Mouse (Mus musculus) myocyte (in vitro differentiated cells): ENCODE data around the gene Cdkn2a.

Experiments used
- CEBPB ChIP-seq: IDR thresholded peaks from 2 replicates; pipeline ENCODE4 v1.6.1; 2011; ENCODE audit warnings: mild to moderate bottlenecking, moderate library complexity; ENCODE audit not compliant: poor library complexity, insufficient read depth, severe bottlenecking
- E2F4 ChIP-seq: IDR thresholded peaks from one replicate; pipeline ENCODE4 v1.6.1; 2011; ENCODE audit warnings: mild to moderate bottlenecking, control low read depth, moderate library complexity; ENCODE audit not compliant: insufficient read depth
- MAX ChIP-seq: IDR thresholded peaks from one replicate; pipeline ENCODE4 v1.6.1; 2011; ENCODE audit warnings: low read depth, mild to moderate bottlenecking, control low read depth
- MYOD1 ChIP-seq, 3 experiments: IDR thresholded peaks; one replicate each; pipeline ENCODE4 v1.6.1; 2011; ENCODE audit warnings: control low read depth in 2 of 3, low read depth in 2 of 3, mild to moderate bottlenecking in 2 of 3, moderate library complexity in 1 of 3; ENCODE audit not compliant: insufficient read length in 2 of 3, control insufficient read depth in 1 of 3
- MYOG ChIP-seq, 3 experiments: IDR thresholded peaks; one replicate each; pipeline ENCODE4 v1.6.1; 2011; ENCODE audit warnings: control low read depth in 2 of 3, low read depth in 2 of 3, mild to moderate bottlenecking in 2 of 3; ENCODE audit not compliant: insufficient read length in 2 of 3, control insufficient read depth in 1 of 3, insufficient read depth in 1 of 3
- POLR2A ChIP-seq: IDR thresholded peaks from one replicate; pipeline ENCODE4 v1.6.1; 2011; ENCODE audit warnings: low read depth, mild to moderate bottlenecking, control low read depth, moderate library complexity; ENCODE audit not compliant: insufficient read length
- POLR2AphosphoS2 ChIP-seq: IDR thresholded peaks from one replicate; pipeline ENCODE4 v1.6.1; 2011; ENCODE audit warnings: low read depth, control low read depth; ENCODE audit not compliant: insufficient read length
- TCF12 ChIP-seq: IDR thresholded peaks from one replicate; pipeline ENCODE4 v1.6.1; 2011; ENCODE audit warnings: mild to moderate bottlenecking, control low read depth; ENCODE audit not compliant: poor library complexity, insufficient read depth, severe bottlenecking
- USF1 ChIP-seq: IDR thresholded peaks from one replicate; pipeline ENCODE4 v1.6.1; 2011; ENCODE audit warnings: low read depth, mild to moderate bottlenecking, control low read depth, moderate library complexity

DNA sequence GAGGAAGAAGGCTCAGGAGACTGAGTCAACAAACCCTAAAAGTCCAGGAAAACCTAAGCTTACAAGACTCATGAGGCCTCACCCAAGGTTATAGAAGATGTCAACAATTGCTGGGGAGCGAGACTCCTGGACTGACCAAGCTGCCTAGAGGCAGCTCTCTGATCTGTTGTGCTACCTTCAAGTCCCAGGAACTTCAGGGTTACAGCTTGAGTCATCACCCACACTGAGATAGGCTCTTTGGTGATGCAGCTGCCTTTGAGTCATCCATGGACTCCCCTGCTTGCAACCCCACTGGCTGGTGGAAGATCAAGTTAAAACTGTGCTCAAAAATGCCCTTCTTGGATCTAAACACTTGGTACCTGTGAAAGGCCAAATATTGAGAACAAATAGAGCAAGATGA lies 36.7 kb downstream of the Cdkn2a start:
- TF ChIP-seq POLR2A (no peak), E2F4 (no peak), USF1 (no peak), MYOG (IDR thresholded peaks at IDR 0.05; ENCODE audit: control insufficient read depth in 1 of 3, insufficient read depth in 1 of 3, insufficient read length in 2 of 3, low read depth in 2 of 3) (peak in 1 of 3 experiments; percentile 55), TCF12 (no peak), MAX (no peak), POLR2AphosphoS2 (peak; percentile 24), MYOD1 (IDR thresholded peaks at IDR 0.05; ENCODE audit: control insufficient read depth in 1 of 3, insufficient read length in 2 of 3, low read depth in 2 of 3) (peak in 2 of 3 experiments; percentile 69 to 81), CEBPB (no peak)
